Mouse (Mus musculus) NIH3T3 (cell line): ENCODE results near the gene Gprc5c.

Source experiments
- DNase-seq: peaks from one replicate; pipeline ENCODE4 v3.0.0-alpha.2; 2012; ENCODE audit warnings: low read depth

Gene Gprc5c

DNA sequence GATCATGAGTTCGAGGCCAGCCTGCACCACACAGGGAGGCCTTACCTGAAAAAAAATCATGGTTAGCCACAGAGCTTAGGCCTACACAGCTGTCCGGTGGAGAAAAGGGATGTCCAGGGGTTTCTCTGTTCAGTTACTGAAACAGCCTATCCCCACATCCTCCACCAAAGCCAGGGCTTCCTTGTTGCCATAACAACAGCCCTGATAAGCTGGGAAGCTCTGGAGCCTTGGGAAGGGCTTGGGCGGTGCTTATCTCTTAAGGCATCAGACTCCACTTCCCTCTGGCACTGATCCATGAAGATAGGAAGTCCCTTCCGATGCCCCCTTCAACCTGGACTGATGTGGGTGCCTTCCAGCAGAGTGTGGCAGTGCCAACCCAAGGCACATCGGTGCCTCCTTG is 17.8 kb upstream of the Gprc5c start:
- DNase-seq: no peak

DNA sequence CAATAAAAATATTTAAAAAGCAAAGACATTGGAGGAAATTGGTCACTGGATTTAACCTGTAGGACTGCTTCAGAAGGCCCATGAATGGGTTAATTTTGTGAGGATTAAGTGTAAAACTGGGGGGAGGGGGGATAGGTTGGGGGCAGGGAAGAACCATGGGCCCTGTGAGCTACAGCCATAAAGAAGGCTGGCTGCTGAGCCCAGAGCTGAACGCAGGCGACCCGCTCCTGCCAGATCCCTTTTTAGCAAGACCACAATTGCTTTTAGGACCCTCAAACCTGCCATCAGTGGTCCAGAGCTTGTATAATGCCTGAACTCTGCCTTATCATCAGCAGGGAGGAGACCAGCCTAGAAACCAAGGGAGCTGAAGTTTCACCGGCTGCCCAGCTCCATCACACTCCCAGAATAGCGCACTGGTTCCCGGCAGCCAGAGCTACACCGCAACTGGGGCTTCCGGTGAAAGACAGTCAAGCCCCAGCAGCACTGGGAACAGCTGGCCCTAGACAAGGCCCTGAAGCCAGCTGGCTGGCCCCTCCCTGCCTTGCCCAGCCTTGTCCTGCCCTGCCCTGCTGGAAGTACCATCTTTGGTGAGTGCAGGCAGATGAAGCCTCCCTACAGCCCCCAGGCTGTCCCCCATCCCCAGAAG is 7.0 kb upstream of the Gprc5c start:
- no peak for DNase-seq

- DNase-seq: no peak
Measured at GRCm38 (mm10) chr11:114844464-114845220, 6.3 kb upstream of the Gprc5c start.

DNA sequence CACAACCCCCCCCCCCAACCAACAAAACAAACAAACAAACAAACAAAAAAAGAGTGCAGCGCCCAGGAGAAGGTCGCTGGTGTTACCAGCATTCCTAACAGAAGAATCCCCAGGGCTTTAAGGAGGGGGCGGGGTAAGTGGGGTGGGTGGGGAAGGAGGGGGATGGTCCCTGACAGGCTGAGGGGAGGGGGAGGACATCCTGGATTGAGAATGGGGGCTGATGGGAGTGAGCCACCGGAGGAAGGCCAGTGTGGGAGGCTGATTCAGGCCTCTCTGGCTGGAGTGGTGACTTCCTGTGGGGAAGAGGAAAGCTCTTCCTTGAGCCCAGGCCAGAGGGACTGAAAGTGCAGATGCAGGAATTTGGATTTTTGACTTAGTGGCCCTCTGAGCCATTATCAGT is 4.6 kb upstream of the Gprc5c start:
- DNase-seq: no peak

- DNase-seq: no peak
Measured at GRCm38 (mm10) chr11:114847008-114847407, 3.9 kb upstream of the Gprc5c start.

- DNase-seq: no peak
Measured at GRCm38 (mm10) chr11:114849572-114849971, 1.4 kb upstream of the Gprc5c start.

GRCm38 (mm10) chr11:114850066-114850451 is 893 bp upstream of the Gprc5c start:
- DNase-seq: no peak

DNA sequence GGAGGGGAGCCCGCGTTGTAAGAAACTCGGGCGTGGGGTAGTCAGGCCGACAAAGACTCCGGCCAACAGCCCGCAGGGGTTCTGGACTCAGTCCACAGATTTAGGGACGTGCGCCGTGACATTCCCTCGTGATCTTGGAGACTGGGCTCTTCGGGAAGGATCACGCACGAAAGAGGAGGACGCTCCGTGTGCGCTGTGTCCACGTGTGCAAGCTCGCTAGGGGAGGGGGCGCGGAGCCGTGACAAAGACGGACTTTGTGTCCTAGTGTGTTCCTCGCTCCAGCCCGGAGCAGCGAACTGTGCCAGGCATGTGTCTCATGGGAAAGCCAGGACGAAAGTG is 286 bp downstream of the Gprc5c start:
- no peak for DNase-seq

GRCm38 (mm10) chr11:114851608-114852310 is 807 bp downstream of the Gprc5c start:
- no peak for DNase-seq

DNA sequence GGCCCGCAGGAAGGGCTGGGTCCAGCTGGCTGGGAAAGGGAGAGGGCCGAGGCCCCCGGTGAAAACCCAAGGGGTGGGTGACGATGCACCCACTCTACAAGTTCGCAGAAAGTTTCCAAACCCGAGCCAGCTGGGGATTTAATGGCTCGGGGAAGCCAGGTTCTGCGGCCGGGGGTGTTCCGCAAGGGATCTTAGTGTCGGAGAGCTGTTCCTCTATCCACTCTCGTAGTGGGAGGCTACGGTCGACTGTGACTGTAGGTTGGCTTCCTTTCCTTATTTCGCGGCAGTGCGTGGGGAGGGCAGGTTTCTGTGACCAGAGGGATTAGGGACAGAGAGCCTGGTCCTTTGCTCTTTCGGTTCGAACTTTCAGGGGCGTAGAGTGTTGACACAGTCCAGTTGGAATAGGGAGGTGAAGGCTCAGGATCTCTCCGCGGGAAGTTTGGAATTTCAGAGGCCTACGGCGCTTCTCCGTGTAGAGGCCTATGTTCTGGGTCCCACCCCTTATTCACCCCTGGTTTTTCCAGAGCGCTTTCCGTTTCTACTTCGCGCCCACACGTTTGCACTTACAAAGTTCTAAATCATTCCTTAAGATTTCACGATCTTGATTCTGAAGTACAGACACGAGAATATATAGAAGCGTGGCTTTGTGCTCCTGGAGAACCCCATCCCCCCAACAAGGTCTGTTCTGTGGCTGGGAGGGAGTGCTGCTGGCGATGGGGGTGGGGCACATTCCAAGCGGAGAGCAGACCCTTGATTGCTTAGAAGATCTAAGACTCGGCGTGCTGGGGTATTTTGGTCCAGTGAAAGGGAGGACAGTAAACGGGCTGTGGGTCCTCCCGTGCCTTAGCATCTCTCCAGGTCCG is 1.6 kb downstream of the Gprc5c start:
- DNase-seq: no peak

GRCm38 (mm10) chr11:114853174-114853838 is 2.4 kb downstream of the Gprc5c start:
- no peak for DNase-seq

DNA sequence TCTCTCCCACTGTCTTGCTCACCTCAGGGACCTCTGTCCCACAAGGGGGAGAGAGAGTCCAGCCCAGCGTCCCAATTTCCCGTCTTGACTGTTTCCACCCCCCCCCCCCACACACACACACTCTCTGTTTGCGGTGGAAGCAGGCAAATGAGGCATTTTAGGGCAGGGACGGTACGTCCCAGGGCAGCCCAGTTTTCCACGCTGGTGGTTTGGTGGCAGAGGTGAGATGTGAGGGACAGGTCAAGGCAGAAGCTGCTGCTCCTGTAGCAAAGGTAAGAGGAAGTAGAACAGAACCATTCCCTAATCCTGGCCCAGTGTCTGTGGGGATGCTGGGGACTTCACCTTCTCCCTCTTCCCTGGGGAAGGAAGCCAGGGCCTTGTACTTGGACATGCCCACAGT is 3.6 kb downstream of the Gprc5c start:
- DNase-seq: no peak

DNA sequence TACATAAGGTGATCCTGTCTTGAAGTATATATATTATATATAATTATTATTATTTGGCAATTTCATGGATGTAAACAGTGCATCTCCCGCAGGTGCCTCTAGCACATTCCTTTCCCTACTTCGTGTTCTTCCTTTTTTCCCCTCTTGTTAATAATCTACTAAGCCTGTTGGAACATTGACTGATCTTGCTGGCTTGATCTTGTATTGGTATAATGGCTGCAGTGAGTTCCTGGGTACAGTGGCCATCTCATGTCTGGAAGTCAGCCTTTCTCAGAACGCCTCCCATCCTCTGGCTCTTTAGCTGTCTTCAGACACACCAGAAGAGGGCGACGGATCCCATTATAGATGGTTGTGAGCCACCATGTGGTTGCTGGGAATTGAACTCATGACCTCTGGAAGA is 5.2 kb downstream of the Gprc5c start:
- no peak for DNase-seq

DNA sequence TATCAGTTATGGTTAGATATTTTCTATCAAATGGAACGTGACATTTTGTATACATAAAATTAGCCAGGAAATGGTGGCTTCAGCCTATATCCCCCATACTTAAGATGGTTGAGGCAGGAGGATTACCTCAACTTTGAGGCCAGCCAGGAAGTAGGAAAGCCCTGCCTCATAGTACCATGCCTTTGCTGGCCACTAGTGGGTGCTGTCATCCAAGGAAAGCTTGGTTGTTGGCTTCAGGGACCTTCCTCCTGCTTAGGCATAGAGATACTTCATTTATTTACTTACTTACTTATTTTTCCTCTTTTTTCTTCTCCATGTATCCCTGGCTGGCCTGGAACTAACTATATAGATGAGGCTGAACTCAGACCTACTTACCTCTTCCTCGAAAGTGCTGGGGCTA is 7.7 kb downstream of the Gprc5c start:
- DNase-seq: no peak

DNA sequence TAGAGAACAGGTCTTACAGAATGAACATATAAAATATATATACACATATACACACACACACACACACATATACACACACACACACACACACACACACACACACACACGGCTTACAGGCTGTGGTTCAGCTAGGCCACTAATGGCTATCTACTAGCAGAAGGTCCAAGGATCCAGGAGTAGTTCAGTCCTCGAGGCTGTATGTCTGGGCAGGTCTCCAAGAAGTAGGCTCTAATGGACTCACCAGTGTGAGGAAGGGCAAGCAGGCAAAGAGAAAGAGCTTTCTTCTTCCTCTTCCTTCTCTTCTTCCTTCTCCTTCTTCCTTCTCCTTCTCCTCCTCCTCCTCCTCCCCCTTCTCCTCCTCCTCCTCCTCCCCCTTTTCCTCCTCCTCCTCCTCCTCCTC is 10.1 kb downstream of the Gprc5c start:
- no peak for DNase-seq

- DNase-seq: no peak
Measured at GRCm38 (mm10) chr11:114862687-114863086, 11.7 kb downstream of the Gprc5c start.

DNA sequence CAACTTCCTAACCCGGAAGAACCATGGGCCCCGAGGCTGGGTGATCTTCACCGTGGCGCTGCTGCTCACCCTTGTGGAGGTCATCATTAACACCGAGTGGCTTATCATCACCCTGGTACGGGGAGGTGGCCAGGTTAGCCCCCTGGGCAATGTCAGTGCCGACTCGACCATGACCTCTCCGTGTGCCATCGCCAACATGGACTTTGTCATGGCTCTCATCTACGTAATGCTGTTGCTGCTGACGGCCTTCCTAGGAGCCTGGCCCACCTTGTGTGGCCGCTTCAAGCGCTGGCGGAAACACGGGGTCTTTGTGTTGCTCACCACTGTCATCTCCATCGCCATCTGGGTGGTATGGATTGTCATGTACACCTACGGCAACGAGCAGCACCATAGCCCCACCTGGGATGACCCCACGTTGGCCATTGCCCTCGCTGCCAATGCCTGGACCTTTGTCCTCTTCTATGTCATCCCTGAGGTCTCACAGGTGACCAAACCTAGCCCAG is 13.0 kb downstream of the Gprc5c start:
- no peak for DNase-seq

- no peak for DNase-seq
Measured at GRCm38 (mm10) chr11:114865999-114866398, 15.0 kb downstream of the Gprc5c start.

GRCm38 (mm10) chr11:114866486-114867360 is 15.8 kb downstream of the Gprc5c start:
- DNase-seq: peak; percentile 12

DNA sequence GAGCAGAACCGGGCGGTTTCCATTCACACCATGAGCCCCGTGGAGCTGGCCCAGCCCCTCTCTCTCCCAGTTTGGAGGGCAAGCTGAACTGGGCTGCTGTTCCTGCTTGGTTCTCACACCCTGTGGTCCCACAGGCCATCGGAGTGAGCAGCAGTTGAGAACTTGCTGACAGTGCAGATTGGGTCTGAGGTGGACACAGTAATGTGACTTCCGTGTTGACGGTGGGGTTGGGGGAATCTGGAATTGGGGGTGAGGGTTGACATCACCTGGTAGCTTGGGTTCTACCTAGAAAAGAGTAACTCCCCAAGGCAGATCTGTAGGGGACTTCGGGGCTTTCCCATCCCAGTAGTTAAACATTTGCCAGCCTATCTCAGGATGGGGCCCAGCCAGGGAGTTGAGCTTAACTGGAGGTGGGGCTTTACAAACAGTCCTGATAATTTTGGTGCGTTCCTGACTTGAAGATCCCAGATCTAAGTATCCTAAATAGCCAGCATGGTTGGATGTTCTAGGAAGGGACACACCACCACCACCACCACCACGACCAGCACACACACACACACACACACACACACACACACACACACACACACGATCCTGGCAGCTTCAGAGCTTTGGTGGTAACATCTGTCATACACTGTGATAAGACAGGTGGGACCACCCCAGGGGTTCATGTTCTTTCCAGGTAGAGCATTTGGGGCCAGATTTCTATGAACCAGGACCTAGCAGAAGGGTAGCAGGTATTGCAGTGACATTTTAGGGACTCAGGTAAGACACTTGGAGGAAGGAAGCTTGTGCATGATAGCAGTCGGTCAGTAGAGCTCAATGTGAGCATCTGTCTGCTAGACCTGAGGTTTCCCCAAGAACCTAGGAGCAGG is 16.6 kb downstream of the Gprc5c start:
- no peak for DNase-seq
